Mouse (Mus musculus): ENCODE measurements around the gene Rpl14.

DNA sequence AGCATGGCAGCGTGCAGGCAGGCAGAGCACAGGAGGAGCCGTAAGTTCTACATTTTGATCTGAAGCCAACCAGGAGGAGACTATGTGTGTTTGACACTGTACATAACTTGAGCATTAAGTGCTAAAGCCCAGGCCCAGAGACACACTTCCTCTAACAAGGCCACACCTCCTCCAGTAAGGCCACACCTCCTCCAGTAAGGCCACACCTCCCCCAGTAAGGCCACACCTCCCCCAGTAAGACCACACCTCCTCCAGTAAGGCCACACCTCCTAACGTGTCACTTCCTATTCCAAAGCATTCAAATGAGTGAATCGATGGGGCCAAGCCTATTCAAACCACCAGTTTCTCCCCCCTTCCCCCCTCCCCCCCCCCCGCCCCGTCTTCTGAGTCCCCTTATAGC lies 38.6 kb upstream of the Rpl14 start:
- TF ChIP-seq CTCF (IDR thresholded peaks at IDR 0.05; ENCODE audit: low read depth, low read length) (no peak), POLR2A (IDR thresholded peaks at IDR 0.05; ENCODE audit: borderline replicate concordance, low read depth, low read length) (no peak)

All from bone marrow macrophage, adult 2 months (primary cell).